Mouse (Mus musculus): ENCODE results near the gene Hs6st1.
A peak's percentile ranks its signal among the peaks of the same experiment; 100 is the strongest.

Hs6st1 gene

GRCm38 (mm10) chr1:36085069-36085468 lies 16.9 kb downstream of the Hs6st1 start:
- DNase-seq: no peak

GRCm38 (mm10) chr1:36088367-36088766 lies 20.2 kb downstream of the Hs6st1 start:
- DNase-seq: peak; percentile 59 to 60

GRCm38 (mm10) chr1:36089481-36089880 lies 21.3 kb downstream of the Hs6st1 start:
- DNase-seq: peak in 1 of 2 experiments; percentile 68

- DNase-seq: peak in 1 of 2 experiments; percentile 52
Measured at GRCm38 (mm10) chr1:36090011-36090721, 22.0 kb downstream of the Hs6st1 start.

- peak in 1 of 2 experiments; percentile 45 for DNase-seq
Measured at GRCm38 (mm10) chr1:36090722-36091110, 22.5 kb downstream of the Hs6st1 start.

GRCm38 (mm10) chr1:36091246-36091645 lies 23.0 kb downstream of the Hs6st1 start:
- no peak for DNase-seq

- no peak for DNase-seq
Measured at GRCm38 (mm10) chr1:36093741-36094140, 25.5 kb downstream of the Hs6st1 start.

- peak; percentile 53 to 64 for DNase-seq
Measured at GRCm38 (mm10) chr1:36095423-36096272, 27.4 kb downstream of the Hs6st1 start.

GRCm38 (mm10) chr1:36098432-36098831 lies 30.2 kb downstream of the Hs6st1 start:
- no peak for DNase-seq

- no peak for DNase-seq
Measured at GRCm38 (mm10) chr1:36100371-36100770, 32.2 kb downstream of the Hs6st1 start.

- no peak for DNase-seq
Measured at GRCm38 (mm10) chr1:36105917-36106706, 37.9 kb downstream of the Hs6st1 start.

- DNase-seq: no peak
Measured at GRCm38 (mm10) chr1:36109987-36110386, 41.8 kb downstream of the Hs6st1 start.

GRCm38 (mm10) chr1:36112665-36113064 lies 44.5 kb downstream of the Hs6st1 start:
- no peak for DNase-seq

- DNase-seq: no peak
Measured at GRCm38 (mm10) chr1:36113670-36114069, 45.5 kb downstream of the Hs6st1 start.

GRCm38 (mm10) chr1:36114844-36115243 lies 46.6 kb downstream of the Hs6st1 start:
- no peak for DNase-seq

- DNase-seq: no peak
Measured at GRCm38 (mm10) chr1:36116488-36116887, 48.3 kb downstream of the Hs6st1 start.

- DNase-seq: no peak
Measured at GRCm38 (mm10) chr1:36118061-36118685, 50.0 kb downstream of the Hs6st1 start.

- no peak for DNase-seq
Measured at GRCm38 (mm10) chr1:36118958-36119357, 50.8 kb downstream of the Hs6st1 start.

GRCm38 (mm10) chr1:36119426-36119825 lies 51.2 kb downstream of the Hs6st1 start:
- DNase-seq: no peak

GRCm38 (mm10) chr1:36121172-36121571 lies 53.0 kb downstream of the Hs6st1 start:
- no peak for DNase-seq

- no peak for DNase-seq
Measured at GRCm38 (mm10) chr1:36125076-36125475, 56.9 kb downstream of the Hs6st1 start.

GRCm38 (mm10) chr1:36129126-36129525 lies 60.9 kb downstream of the Hs6st1 start:
- peak; percentile 63 to 82 for DNase-seq

GRCm38 (mm10) chr1:36129881-36130280 lies 61.7 kb downstream of the Hs6st1 start:
- no peak for DNase-seq
